In genomic region chr1:172469810-172470448, GRCm38 (mm10) we compare ENCODE assay signal across 23 mouse cellular contexts. TPM values are rescaled to one million over a fixed set of nuclear protein-coding genes. Genes with fewer than 3 reads are reported as not detected.
DNase-seq lines count a peak whose midpoint lies in the region; ATAC-seq lines count a peak whose summit lies in the region.
"Had no signal": no experiment of that assay in that cellular context is flagged by ENCODE, and none has a peak within 500 bp of the region (broad histone marks: within the 10 kb centered on the region; RNA-seq: fewer than 3 reads in every experiment).

No protein-coding gene starts in this region.

- WGBS in kidney, embryonic 16.5 days: 45% methylated on average over 8 of the region's 8 CpGs
- 55% methylated on average over 8 of the region's 8 CpGs for WGBS in kidney, embryonic 14.5 days
- 23% methylated on average over 8 of the region's 8 CpGs for WGBS in lung, embryonic 16.5 days

- no peak overlapping the region for H3K4me3 ChIP-seq in kidney, embryonic 16.5 days (ENCODE audit: low read length)
- H3K4me3 ChIP-seq in kidney, embryonic 14.5 days (ENCODE audit: low read length): no peak overlapping the region
- H3K4me3 ChIP-seq in lung, embryonic 16.5 days (ENCODE audit: low read length): no peak overlapping the region
- H3K4me3 ChIP-seq: embryonic facial prominence, embryonic 13.5 days; forebrain, embryonic 13.5 days; heart, embryonic 15.5 days; hindbrain, embryonic 15.5 days had no signal

- H3K9me3 ChIP-seq in kidney, embryonic 16.5 days (ENCODE audit: low read length): no peaks in the 10 kb centered on the region; the same call in 1 of the 2 replicates
- H3K9me3 ChIP-seq in kidney, embryonic 14.5 days (ENCODE audit: control insufficient read depth, low read length): no peaks in the 10 kb centered on the region
- H3K9me3 ChIP-seq in lung, embryonic 16.5 days (ENCODE audit: control insufficient read depth, low read length): no peaks in the 10 kb centered on the region
- H3K9me3 ChIP-seq: embryonic facial prominence, embryonic 13.5 days; forebrain, embryonic 13.5 days; heart, embryonic 15.5 days; hindbrain, embryonic 15.5 days had no signal

- H3K4me2 ChIP-seq in kidney, embryonic 16.5 days (replicated peaks; ENCODE audit: low read depth, low read length): no peak overlapping the region
- no peak overlapping the region for H3K4me2 ChIP-seq in kidney, embryonic 14.5 days (replicated peaks; ENCODE audit: low read depth, low read length)
- no peak overlapping the region for H3K4me2 ChIP-seq in lung, embryonic 16.5 days (ENCODE audit: low read depth, low read length)
- H3K4me2 ChIP-seq: embryonic facial prominence, embryonic 13.5 days; forebrain, embryonic 13.5 days; heart, embryonic 11.5 days; heart, embryonic 15.5 days; hindbrain, embryonic 15.5 days had no signal

- peak; percentile 33 for DNase-seq in heart, adult 8-10 months (ENCODE audit: low spot score)
- DNase-seq in heart, postnatal 36 days: no peak
- DNase-seq in lung, postnatal 36 days: no peak
- DNase-seq: adrenal gland, postnatal 14 days; cerebellum, adult 2 months; embryo, embryonic 11 days; forebrain, postnatal 0 days; gastrocnemius, postnatal 25 days; heart, postnatal 14 days had no signal

- H3K27ac ChIP-seq in kidney, embryonic 16.5 days (ENCODE audit: low read length): no peak overlapping the region
- H3K27ac ChIP-seq in kidney, embryonic 14.5 days (ENCODE audit: low read depth, low read length): no peak overlapping the region
- no peak overlapping the region for H3K27ac ChIP-seq in lung, embryonic 16.5 days (ENCODE audit: low read length)
- H3K27ac ChIP-seq: embryonic facial prominence, embryonic 13.5 days; forebrain, embryonic 13.5 days; heart, embryonic 15.5 days; hindbrain, embryonic 15.5 days had no signal

- H3K9ac ChIP-seq in kidney, embryonic 16.5 days (replicated peaks; ENCODE audit: low read length): no peak overlapping the region
- no peak overlapping the region for H3K9ac ChIP-seq in kidney, embryonic 14.5 days (ENCODE audit: low read depth, low read length)
- H3K9ac ChIP-seq in lung, embryonic 16.5 days (ENCODE audit: low read length): no peak overlapping the region
- H3K9ac ChIP-seq: embryonic facial prominence, embryonic 13.5 days; forebrain, embryonic 13.5 days; forebrain, postnatal 0 days; heart, embryonic 15.5 days; hindbrain, embryonic 15.5 days had no signal

- intact Hi-C loops in heart, postnatal 36 days (cut with DNase I): no loop called here

- H3K4me1 ChIP-seq in kidney, embryonic 16.5 days (ENCODE audit: insufficient read depth, low read length): peaks cover 9% of the 10 kb centered on the region; the same call in 1 of the 2 replicates
- H3K4me1 ChIP-seq in kidney, embryonic 14.5 days (ENCODE audit: control insufficient read depth, insufficient read depth, low read length): no peaks in the 10 kb centered on the region; the same call in 1 of the 2 replicates
- peaks cover 8% of the 10 kb centered on the region for H3K4me1 ChIP-seq in lung, embryonic 16.5 days (replicated peaks; ENCODE audit: control insufficient read depth, insufficient read depth, low read length)
- H3K4me1 ChIP-seq: embryonic facial prominence, embryonic 13.5 days; forebrain, embryonic 13.5 days; hindbrain, embryonic 15.5 days had no signal

- ATAC-seq in kidney, embryonic 16.5 days (ENCODE audit: low FRiP score, low TSS enrichment): peak; percentile 42; the same call in 1 of the 2 replicates
- ATAC-seq in kidney, embryonic 14.5 days (ENCODE audit: low FRiP score, low TSS enrichment): no peak; the same call in 1 of the 2 replicates
- ATAC-seq in lung, embryonic 16.5 days (ENCODE audit: low read depth): peak; percentile 66
- ATAC-seq in megakaryocyte progenitor cell, adult 5-6 weeks (replicated peaks; ENCODE audit: poor library complexity): 0 out of 2 replicates have a peak, but pooled peaks have one; percentile 30
- no peak for ATAC-seq in erythroblast, adult 5-6 weeks (replicated peaks; ENCODE audit: low FRiP score, poor library complexity, severe bottlenecking)
- ATAC-seq: activated CD4-positive, CD25-positive, alpha-beta regulatory T cell, adult 4 months; forebrain, embryonic 13.5 days; forebrain, postnatal 0 days; Patski had no signal

- no peaks in the 10 kb centered on the region for H3K27me3 ChIP-seq in kidney, embryonic 16.5 days (ENCODE audit: insufficient read depth, low read length)
- 0 out of 2 replicates have a peak, but pooled peaks cover 2% of the 10 kb centered on the region for H3K27me3 ChIP-seq in kidney, embryonic 14.5 days (ENCODE audit: control insufficient read depth, insufficient read depth, low read length)
- H3K27me3 ChIP-seq in lung, embryonic 16.5 days (ENCODE audit: control insufficient read depth, insufficient read depth, low read depth, low read length): no peaks in the 10 kb centered on the region
- H3K27me3 ChIP-seq: embryonic facial prominence, embryonic 13.5 days; forebrain, embryonic 13.5 days; heart, embryonic 15.5 days; hindbrain, embryonic 15.5 days; Patski had no signal

- no peaks in the 10 kb centered on the region for H3K36me3 ChIP-seq in kidney, embryonic 16.5 days (ENCODE audit: insufficient read depth, low read length)
- H3K36me3 ChIP-seq in kidney, embryonic 14.5 days (ENCODE audit: control insufficient read depth, insufficient read depth, low read length): no peaks in the 10 kb centered on the region
- no peaks in the 10 kb centered on the region for H3K36me3 ChIP-seq in lung, embryonic 16.5 days (ENCODE audit: control insufficient read depth, insufficient read depth, low read length)
- H3K36me3 ChIP-seq: embryonic facial prominence, embryonic 13.5 days; heart, embryonic 15.5 days; hindbrain, embryonic 15.5 days had no signal

RNA-seq across cellular contexts. Expression of gene Slamf9, which starts 5.2 kb away (rescaled TPM):
- 1 to 10 TPM in 2 of 4 experiments, under 1 TPM in 2; 0.27 to 2.3 (median 1.1) TPM for total RNA-seq in heart, adult 8-10 months (2022)
- total RNA-seq in heart, postnatal 36 days (2021): 1 to 10 TPM; 1.1 to 1.5 TPM
- 1.0 and 1.7 TPM in 2 replicates for polyA plus RNA-seq in kidney, embryonic 16.5 days (2015; fragmentation: Nextera tagmentation; extraction: Ambion mirVana)
- polyA plus RNA-seq in kidney, embryonic 14.5 days (2014; fragmentation: Nextera tagmentation; extraction: Ambion mirVana): 0.74 and 0.97 TPM in 2 replicates
- polyA plus RNA-seq in lung, embryonic 16.5 days (2015; fragmentation: Nextera tagmentation; extraction: Ambion mirVana): 0.57 and 0.64 TPM in 2 replicates
- total RNA-seq in megakaryocyte progenitor cell, adult 5-6 weeks (2015): 0.35 and 0.49 TPM in 2 replicates
- total RNA-seq in megakaryocyte progenitor cell, adult 5-6 weeks (2017): 0.41 and 0.62 TPM in 2 replicates
- 4.0 TPM in 1 of 2 replicates, not detected in the other for total RNA-seq in erythroblast, adult 5-6 weeks (2015; ENCODE audit: low replicate concordance)
- 0.70 and 0.77 TPM in 2 replicates for total RNA-seq in erythroblast, adult 5-6 weeks (2017; ENCODE audit: low replicate concordance)
- total RNA-seq: MEL had no signal
- polyA plus RNA-seq: embryonic facial prominence, embryonic 13.5 days had no signal

RNA-seq across cellular contexts. Expression of gene Igsf9, which starts 11.7 kb away (rescaled TPM):
- total RNA-seq in heart, adult 8-10 months (2022): under 1 TPM; 0.12 to 0.87 (median 0.78) TPM
- under 1 TPM; 0.75 to 0.76 TPM for total RNA-seq in heart, postnatal 36 days (2021)
- polyA plus RNA-seq in kidney, embryonic 16.5 days (2015; fragmentation: Nextera tagmentation; extraction: Ambion mirVana): 45.7 and 58.1 TPM in 2 replicates
- 37.8 and 41.8 TPM in 2 replicates for polyA plus RNA-seq in kidney, embryonic 14.5 days (2014; fragmentation: Nextera tagmentation; extraction: Ambion mirVana)
- polyA plus RNA-seq in lung, embryonic 16.5 days (2015; fragmentation: Nextera tagmentation; extraction: Ambion mirVana): 17.4 and 20.4 TPM in 2 replicates
- total RNA-seq in megakaryocyte progenitor cell, adult 5-6 weeks (2015): 0.10 TPM in 1 of 2 replicates, not detected in the other
- total RNA-seq in megakaryocyte progenitor cell, adult 5-6 weeks (2017): 0.30 TPM in 1 of 2 replicates, not detected in the other
- total RNA-seq in erythroblast, adult 5-6 weeks (2015; ENCODE audit: low replicate concordance): not detected in 2 replicates
- not detected in 2 replicates for total RNA-seq in erythroblast, adult 5-6 weeks (2017; ENCODE audit: low replicate concordance)
- polyA plus RNA-seq: activated CD4-positive, CD25-positive, alpha-beta regulatory T cell, adult 4 months had no signal

RNA-seq across cellular contexts. Expression of gene Tagln2, which starts 29.9 kb away (rescaled TPM):
- total RNA-seq in heart, adult 8-10 months (2022): 10 to 100 TPM; 37.8 to 77.3 (median 50.1) TPM
- 10 to 100 TPM; 71.9 to 78.4 TPM for total RNA-seq in heart, postnatal 36 days (2021)
- polyA plus RNA-seq in kidney, embryonic 16.5 days (2015; fragmentation: Nextera tagmentation; extraction: Ambion mirVana): 280 and 282 TPM in 2 replicates
- 81.0 and 139 TPM in 2 replicates for polyA plus RNA-seq in kidney, embryonic 14.5 days (2014; fragmentation: Nextera tagmentation; extraction: Ambion mirVana)
- polyA plus RNA-seq in lung, embryonic 16.5 days (2015; fragmentation: Nextera tagmentation; extraction: Ambion mirVana): 662 and 695 TPM in 2 replicates
- total RNA-seq in megakaryocyte progenitor cell, adult 5-6 weeks (2015): 621 and 639 TPM in 2 replicates
- total RNA-seq in megakaryocyte progenitor cell, adult 5-6 weeks (2017): 290 and 305 TPM in 2 replicates
- total RNA-seq in erythroblast, adult 5-6 weeks (2015; ENCODE audit: low replicate concordance): 135 and 151 TPM in 2 replicates
- total RNA-seq in erythroblast, adult 5-6 weeks (2017; ENCODE audit: low replicate concordance): 52.7 and 53.7 TPM in 2 replicates

RNA-seq across cellular contexts. Expression of gene Cfap45, which starts 50.7 kb away (rescaled TPM):
- under 1 TPM; 0.19 to 0.98 (median 0.46) TPM for total RNA-seq in heart, adult 8-10 months (2022)
- total RNA-seq in heart, postnatal 36 days (2021): under 1 TPM; 0.14 to 0.92 TPM
- 1.9 and 2.5 TPM in 2 replicates for polyA plus RNA-seq in kidney, embryonic 16.5 days (2015; fragmentation: Nextera tagmentation; extraction: Ambion mirVana)
- 1.0 and 1.2 TPM in 2 replicates for polyA plus RNA-seq in kidney, embryonic 14.5 days (2014; fragmentation: Nextera tagmentation; extraction: Ambion mirVana)
- polyA plus RNA-seq in lung, embryonic 16.5 days (2015; fragmentation: Nextera tagmentation; extraction: Ambion mirVana): 15.4 and 19.2 TPM in 2 replicates
- 0.12 TPM in 1 of 2 replicates, not detected in the other for total RNA-seq in megakaryocyte progenitor cell, adult 5-6 weeks (2015)
- total RNA-seq in megakaryocyte progenitor cell, adult 5-6 weeks (2017): not detected in 2 replicates
- total RNA-seq in erythroblast, adult 5-6 weeks (2015; ENCODE audit: low replicate concordance): not detected in 2 replicates
- 0.28 TPM in 1 of 2 replicates, not detected in the other for total RNA-seq in erythroblast, adult 5-6 weeks (2017; ENCODE audit: low replicate concordance)
- total RNA-seq: gastrocnemius, postnatal 25 days; MEL had no signal
- polyA plus RNA-seq: C2C12 had no signal

Comparison
In these comparisons a context has a peak if more than half of its experiments do, and no peak if none do; other contexts are left out.
1. ATAC-seq: peak in kidney, embryonic 16.5 days (single experiment), lung, embryonic 16.5 days (single experiment) and megakaryocyte progenitor cell, adult 5-6 weeks (single experiment); none in kidney, embryonic 14.5 days (single experiment) and erythroblast, adult 5-6 weeks (single experiment).